Mouse (Mus musculus) mature B cell (primary cell): Measurements from ENCODE around the gene Atad5.
"Not testable (repeated sequence)": the region's sequence is repeated elsewhere in the genome, so short reads cannot be mapped to it uniquely, and the experiment has no call there.

Experiments used
- in situ Hi-C: fragments of 300-500 bp; cut with MboI; formaldehyde crosslinking; loops from 2 replicates; pipeline ENCODE4 v1.14.3; 2019

The Atad5 gene

DNA sequence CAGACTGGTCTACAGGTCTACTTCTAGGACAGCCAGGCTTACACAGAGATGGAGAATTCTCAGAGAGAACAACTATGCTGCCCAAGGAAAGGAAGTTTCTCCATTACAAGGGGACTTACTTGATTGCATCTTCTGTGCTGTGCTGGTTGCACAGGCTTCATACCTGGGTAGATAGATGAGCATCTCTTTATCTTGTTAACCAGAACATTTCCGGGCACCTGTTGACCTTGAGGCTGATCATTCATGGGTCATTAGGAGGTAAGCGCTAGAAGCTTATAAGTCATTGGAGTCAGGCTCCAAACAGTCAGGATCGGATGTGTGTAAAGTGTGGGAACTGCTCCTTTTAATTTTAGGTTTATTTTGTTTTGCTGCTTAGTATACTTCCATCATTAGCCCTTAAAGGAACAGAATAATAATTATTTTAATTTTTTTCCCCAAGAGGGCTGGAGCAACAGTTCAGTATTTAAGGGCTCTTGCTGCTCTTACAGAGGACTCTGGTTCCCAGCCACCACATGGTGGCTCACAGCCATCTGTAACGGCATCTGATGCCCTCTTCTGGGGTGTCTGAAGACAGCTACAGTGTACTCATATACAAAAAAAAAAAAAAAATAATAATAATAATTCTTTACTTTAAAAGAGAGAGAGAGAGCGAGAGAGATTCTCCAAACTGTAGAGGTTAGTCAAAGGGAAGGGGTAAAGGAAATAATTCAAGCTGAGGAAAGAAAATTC, 92.0 kb downstream of the Atad5 start:
- in situ Hi-C loops: no loop called here

DNA sequence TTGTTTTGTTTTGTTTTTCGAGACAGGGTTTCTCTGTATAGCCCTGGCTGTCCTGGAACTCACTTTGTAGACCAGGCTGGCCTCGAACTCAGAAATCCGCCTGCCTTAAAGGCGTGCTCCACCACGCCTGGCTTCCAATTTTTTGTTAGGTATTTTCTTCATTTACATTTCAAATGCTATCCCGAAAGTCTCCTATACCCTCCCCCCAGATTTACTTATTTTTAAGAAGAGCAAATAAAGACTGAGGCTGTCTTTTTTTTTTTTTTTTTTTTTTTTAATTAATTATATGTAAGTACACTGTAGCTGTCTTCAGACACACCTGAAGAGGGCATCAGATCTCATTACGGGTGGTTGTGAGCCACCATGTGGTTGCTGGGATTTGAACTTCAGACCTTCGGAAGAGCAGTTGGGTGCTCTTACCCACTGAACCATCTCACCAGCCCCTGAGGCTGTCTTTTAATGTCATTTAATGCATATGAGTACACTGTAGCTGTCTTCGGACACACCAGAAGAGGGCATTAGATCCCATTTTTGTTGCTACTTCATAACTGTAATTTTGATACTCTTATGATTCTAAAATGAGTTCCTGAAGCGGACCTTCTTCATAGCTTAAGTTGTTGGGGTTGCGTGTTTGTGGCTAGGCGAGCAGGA, 94.0 kb downstream of the Atad5 start:
- in situ Hi-C loops: not testable (repeated sequence)

DNA sequence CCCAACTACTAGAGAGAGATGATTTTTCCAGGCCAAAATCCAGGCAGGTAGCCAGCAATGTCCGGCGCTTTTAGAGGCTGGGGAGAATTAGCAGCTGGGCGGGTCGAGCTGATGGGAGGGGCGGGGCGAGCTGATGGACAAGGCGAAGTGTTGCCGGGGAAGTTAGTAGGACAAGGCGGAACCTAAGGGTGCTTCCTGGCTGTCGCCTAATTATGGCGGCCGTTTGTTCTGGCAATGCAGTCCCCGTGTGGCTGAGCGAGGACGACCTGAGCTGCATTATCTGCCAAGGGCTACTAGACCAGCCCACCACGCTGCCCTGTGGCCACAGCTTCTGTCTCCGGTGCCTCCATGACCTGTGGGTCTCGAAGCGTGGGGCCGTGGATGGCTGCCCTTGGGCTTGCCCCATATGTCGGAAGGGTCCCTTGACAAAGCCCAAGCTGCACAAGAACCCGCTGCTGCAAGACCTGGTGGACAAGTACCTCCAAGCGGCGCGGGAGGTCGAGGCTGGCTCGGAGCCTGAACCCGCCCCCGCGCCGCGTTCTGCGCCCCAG, 94.6 kb downstream of the Atad5 start, which contains the start of gene Rnf135:
Gene Rnf135 (plus strand): TSS at position 147 of the 551 bp plus-strand sequence.
- in situ Hi-C loops: no loop called here

DNA sequence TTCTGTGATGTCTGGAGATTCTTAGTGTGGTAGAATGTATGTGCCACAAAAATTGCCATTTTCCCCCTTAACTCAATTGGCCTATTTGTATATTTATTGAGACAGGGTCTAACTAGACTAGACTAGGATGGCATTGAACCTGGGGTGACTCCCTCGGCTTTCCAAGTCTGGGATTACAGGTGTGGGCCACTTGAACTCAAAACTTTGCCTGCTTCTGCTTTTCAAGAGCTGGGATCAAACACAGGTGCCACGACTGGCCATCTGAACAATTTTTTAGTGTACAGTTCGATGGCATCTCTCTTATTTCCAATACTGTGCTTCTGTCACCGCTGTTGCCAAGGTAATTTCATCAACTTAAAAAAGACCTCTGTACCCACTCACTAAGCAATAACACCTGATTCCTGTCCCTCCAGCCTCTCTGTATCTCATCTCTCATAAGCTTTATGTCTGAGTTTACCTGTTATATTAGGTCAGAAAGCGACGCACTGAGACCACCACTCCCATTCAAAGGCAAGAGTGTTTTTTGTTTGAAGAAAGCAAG, 95.4 kb downstream of the Atad5 start:
- in situ Hi-C loops: no loop called here
